Mouse (Mus musculus): ENCODE results near the gene Kif14.
A peak's percentile ranks its signal among the peaks of the same experiment; 100 is the strongest.

The Kif14 gene

DNA sequence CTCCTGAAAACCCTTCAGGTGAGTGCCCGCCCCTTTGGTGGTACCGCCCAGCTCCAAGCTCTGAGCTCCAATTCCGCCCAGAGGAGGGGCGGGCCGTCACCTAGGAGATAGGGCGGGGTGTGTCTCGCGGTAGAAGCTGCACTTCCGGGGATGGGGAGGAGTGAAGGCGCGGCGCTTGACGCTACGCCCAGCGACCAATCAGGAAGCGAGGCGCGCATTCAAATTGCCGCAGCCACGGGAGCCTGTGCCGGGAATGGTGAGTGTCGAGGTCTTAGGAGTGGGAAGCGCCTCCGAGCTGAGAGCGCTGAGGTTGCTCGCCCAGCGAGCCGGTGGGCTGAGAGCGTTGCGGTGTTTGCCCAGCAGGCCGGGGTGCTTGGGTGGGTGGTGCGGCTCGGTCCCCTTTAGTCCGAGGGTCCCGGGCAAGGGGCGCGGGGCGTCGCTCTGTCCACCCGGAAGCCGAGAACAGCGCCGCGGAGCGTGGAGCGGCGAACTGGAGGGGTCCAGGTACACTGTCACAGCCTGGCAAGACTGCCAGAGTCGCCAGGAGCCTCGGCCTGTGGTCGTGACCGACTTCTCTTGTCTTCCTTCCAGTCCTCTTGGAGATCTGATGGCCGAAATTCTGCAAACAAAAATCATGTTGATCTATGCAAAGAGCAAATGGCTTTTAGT lies at the start of gene Kif14:
TSS of gene Kif14 (plus strand) at position 201 of the 669 bp plus-strand sequence.
- peak; percentile 94 to 97 for DNase-seq (ENCODE audit: low spot score in 2 of 2)

DNA sequence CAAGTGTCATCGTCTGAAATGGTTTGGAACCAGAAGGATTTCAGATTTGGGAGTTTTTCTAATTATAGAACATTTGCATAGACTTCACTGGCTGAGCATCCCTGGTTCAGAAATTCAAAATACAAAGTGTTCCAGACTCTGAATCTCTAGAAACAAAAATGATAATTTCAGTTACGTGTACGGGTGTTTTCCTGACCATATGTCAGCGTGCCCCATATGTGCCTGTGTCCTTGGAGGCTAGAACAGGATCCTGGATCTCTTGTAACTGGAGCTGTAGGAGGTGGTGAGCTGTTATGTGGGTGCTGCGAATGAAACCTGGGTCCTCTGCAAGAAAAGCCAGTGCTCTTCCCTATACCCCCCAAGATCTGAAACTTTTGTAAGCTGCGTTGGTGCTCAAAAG lies 47.8 kb upstream of the Kif14 start:
- DNase-seq (ENCODE audit: low spot score in 2 of 2), result no peak

DNA sequence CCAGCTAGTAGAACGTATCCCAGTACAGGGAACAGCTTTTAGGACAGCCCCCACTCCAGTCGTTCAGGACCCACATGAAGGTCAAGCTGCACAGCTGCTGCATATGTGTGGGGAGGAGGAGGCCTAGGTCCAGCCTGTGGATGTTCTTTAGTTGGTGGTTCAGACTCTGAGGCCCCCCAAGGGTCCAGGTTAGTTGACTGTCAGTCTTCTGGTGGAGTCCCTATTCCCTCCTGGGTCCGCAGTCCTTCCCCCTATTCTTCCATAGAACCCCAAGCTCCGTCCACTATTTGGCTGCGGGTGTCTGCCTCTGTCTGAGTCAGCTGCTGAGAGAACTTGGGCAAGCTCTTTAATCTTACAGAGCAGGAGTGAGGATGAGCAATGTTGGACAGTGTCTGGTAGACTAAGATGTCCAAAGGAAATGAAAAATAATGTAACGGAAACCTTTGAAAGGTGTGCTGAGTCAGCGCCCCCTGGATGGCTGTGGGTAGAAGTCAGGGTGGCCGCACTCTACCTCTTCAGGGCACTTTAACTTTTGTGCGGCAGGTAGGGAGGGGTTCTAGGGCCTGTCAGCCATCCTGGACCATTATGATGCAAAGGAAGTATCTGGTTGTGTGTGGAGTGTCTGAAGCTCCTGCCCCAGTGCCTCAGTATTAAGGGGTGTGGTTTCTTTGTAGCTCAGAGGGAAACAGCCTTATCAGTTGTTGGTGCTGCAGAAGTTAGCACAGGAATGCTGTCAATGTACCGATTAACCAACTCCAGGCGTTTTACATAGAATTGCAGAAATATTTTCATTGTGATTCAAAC lies 38.8 kb upstream of the Kif14 start:
- peak; percentile 24 to 37 for DNase-seq (ENCODE audit: low spot score in 2 of 2)

DNA sequence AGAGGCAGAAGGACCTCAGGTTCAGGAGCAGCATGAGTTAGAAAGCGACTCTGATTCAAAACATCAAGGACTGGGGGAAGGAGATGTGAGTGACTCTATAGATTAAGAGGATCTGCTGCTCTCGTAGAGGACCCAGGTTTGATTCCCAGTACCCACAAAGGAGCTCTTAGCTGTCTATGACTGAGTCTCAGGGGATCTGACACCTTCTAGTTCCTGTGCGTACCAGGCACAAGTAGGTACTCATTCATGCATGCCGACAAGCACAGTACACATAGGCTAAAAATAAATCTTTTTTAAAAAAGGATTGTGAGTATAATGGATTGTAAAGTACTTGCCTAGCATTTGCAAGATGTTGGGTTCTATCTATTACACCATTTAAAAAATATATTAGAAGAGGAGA lies 37.2 kb upstream of the Kif14 start:
- no peak for DNase-seq (ENCODE audit: low spot score in 2 of 2)

DNA sequence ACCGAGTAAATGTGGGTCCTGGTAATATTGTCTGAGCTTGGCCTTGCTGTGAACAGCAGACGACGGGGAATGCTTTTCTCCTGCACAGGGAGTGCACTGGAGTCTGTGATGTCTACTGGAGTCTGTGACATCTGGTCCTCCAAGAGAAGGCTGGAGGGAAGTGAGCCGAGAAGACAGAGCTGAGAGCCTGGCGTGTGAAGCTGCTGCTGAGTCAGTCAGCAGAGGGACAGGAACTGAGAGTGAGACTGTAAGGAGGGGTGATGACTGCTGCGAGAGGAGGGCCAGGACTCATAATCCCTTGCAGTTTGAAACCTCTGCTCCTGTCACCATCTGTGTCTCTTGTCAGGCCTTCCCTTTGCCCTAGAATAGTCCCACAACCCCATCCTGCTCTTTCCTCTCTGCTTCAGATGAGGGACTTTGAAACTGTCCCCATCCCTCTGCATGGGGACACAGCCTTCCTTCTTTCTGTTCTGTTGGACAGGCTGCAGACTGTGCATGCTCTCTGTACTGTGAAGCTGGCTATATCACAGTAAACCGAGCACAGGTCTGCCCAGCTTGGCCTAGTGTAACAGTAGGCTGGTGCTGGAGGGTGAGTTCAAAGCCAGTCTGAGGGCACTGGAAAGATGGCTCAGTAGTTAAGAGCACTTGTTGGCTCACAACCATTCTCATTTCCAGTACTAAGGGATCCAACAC lies 35.9 kb upstream of the Kif14 start:
- DNase-seq (ENCODE audit: low spot score in 2 of 2), result no peak

DNA sequence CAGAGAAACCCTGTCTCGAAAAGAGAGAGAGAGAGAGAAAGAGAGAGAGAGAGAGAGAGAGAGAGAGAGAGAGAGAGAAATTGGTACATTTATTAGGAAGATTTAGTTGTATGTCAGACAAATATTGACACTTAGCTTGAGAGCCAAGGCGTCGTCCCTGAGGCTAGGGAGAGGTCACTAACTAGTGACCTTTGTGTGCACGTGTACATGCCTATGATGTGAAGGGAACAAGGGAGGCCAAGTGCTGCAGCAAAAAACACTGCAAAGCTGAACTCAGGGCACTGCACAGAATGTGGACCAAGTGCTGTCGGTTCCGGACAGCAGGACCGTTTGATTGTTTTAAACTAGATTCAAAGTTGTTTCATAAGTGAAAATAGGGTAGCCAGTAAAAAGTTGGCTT lies 25.4 kb upstream of the Kif14 start:
- no peak for DNase-seq (ENCODE audit: low spot score in 2 of 2)

DNA sequence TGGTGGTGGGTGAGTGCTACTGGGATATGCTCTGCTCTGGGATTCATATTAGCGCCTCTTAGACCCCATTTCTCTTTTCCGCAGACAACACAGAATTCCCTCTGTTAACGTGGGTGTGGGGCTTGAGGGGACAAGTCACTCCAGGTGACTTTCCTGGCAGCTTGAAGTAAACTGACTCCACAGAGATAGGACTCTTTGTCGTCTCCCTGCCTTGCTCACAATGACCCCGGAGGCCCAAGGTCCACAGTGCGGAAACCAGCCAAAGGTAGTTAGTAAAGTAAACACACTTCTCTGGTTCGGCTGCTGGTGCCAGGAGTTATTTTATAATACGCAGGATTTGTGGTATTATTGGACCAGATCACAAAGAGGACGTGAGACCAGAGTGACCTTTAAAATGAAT lies 23.3 kb upstream of the Kif14 start:
- DNase-seq (ENCODE audit: low spot score in 2 of 2), result no peak

DNA sequence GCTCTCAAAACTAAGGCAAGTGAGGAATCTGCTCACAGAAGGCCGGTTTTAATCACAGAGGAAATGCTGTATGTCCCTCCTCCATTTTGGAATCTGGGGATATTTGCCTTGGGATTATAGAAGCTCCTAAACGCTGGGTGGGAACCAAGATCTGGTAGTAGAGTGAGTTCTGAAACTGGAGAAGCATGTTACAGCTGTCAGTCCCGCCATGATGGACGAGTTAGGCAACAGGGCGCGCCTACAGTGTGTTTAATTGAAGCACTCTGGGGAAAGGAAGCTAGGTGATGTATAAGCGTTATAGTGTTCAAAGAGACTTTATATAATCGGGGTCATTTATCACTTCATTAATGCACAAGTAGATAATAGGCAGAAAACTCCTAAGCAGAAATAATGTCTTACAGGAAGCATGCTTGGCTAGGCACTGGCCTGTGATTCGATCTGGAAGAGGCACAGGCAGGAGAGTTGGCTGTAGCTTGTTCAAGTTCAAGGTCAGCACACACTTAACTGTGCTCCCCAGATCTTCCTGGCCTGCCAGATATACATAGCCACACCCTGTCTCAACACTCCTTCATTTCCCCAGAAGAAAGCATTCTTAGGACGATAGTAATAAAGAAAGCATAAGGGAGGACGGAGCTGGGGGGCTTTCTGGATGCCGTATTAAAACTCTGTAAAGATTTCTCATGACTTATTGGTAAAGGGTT lies 21.4 kb upstream of the Kif14 start:
- DNase-seq (ENCODE audit: low spot score in 2 of 2), result no peak

DNA sequence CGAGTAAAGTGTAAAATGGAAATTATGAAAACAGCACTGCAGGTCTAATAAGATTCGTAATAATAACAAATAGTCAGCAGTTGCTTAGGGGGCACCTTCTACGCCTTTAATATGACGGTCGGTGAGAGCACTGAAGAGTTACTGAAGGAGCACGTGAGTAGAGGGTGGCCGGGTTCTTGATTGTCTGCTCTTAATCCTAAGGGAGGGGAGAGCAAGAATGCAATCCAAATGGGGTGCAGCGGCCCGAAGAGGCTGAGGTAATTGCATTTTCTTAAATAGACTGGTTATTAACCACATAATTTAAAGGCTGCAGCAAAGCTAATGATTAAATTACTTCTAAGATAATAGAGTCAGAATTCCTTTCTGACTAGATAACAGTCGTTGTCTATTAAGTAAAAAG lies 19.2 kb upstream of the Kif14 start:
- no peak for DNase-seq (ENCODE audit: low spot score in 2 of 2)

DNA sequence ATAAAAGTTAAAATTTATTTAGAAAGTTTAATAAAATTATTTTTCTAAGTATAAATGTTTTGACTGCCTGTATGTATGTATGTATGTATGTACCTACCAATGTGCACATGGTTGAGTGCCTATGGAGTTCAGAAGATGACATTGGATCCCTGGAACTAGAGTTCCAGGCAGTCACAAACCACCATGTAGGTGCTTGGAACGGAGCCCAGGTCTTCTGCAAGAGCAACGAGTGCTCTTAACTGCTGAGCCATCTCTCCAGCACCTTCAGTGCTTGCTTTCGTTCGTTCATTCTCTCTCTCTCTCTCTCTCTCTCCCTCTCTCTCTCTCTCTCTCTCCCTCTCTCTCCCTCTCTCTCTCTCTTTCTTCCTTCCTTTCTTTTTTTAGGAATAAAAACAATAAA lies 18.8 kb upstream of the Kif14 start:
- DNase-seq (ENCODE audit: low spot score in 2 of 2), result no peak

DNA sequence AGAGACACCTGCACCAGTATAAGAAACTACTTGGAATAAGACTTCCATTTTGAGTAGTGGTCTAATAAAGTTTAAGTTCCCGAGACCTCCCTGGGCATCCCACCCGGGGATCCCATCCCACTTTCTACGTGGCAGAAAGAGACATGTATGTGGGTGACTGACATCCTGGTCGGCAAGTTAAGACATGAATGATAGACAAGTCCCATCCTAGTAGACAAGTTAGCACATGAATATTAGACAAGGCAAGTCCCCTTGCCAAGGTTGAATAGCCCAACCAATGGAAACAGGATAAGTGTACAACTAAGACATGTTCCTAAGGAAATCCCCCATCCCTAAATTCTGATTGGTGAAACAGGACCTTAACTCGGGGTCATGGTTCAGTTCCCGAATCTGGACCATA lies 16.6 kb upstream of the Kif14 start:
- no peak for DNase-seq (ENCODE audit: low spot score in 2 of 2)

DNA sequence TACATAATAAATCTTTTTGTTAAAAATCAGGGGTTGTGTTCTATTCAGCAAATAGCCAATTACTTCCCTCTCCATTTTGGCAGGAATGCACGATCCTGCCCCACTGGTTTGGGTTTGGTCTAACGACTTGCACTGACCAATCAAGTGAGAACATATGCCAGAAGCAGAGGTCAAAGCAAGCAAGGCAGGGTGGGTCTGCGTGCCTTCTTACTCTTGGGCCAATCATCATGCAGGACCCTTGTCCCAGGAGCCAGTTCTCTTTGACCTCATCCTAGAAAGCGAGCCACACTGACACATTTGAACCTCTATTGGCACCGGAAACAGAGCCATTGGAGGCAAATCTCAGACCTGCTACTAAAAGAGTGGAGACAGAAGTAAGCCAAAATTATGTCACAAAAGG lies 15.9 kb upstream of the Kif14 start:
- no peak for DNase-seq (ENCODE audit: low spot score in 2 of 2)

DNA sequence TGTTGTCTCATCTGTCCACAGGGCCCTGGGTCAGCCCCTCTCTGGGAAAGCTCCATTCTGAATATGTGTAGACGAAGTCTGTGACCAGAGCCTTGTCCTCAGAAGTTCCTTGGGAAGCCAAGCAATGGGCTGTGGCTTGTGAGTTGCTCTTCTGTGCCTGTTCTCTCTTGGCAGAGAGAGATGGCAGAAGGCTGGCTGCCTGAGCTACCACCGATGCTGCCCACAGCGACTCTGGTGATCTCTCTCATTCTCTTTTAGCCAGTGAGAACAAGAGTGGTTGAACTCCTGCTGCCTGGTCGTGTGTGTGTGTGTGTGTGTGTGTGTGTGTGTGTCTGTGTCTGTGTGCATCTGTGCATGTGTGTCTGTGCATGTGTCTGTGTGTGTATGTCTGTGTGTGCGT lies 13.7 kb upstream of the Kif14 start:
- DNase-seq (ENCODE audit: low spot score in 2 of 2), result no peak

DNA sequence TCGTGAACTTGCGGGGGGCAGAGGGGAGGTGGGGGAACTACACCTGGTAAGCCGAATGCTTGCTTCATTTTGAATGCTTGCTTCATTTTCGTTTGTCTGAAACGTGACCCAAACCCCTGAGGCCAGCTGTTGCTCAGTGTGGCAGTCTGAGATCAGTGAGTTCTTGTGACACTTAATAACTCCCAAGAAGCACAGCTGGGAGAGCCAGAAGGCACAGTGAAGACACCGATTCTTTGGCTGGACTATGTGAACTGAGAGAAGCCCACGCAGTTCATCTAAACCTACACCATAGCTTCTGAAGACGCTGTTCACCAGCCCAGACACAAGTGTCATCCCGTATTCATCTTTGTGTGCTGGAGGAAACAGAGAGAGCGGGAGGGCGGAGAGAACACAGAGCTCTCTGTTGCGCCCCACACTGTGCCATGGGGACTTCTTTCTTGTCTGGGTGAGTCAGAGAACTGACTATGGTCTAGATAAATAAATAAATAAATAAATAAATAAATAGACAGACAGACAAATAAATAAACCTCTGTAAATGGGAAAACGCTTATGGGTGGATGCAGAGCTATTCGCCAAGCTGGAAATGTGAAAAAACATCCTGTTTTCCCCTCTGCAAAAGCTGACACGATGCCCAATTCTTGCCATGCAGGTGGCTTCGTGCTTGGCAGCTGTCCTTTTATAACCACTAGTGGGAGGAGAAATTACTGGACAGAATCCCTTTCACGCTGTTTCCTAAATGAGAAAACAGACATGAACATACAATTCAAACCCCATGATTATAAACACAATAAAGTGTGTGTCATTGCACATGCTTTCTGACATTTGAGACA lies 10.2 kb upstream of the Kif14 start:
- DNase-seq (ENCODE audit: low spot score in 2 of 2), result no peak

DNA sequence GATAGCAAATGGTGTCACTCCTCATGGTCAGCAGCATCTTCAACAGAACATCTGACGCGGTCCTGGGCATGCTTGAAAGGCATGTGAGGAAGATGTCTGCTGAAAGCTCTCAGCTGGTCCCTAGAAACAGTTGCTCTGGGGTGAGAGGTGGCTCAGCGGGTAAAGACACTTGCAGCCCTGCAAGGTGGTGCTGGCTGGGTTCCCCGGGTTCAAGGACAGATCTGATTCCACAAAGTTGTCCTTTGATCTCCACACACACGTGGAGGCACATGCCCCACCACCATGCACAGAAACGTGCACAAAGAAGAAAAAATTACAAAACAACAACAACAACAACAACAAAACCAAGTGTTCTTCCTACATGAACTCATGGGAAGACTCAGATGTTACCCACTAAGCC lies 9.4 kb upstream of the Kif14 start:
- no peak for DNase-seq (ENCODE audit: low spot score in 2 of 2)

DNA sequence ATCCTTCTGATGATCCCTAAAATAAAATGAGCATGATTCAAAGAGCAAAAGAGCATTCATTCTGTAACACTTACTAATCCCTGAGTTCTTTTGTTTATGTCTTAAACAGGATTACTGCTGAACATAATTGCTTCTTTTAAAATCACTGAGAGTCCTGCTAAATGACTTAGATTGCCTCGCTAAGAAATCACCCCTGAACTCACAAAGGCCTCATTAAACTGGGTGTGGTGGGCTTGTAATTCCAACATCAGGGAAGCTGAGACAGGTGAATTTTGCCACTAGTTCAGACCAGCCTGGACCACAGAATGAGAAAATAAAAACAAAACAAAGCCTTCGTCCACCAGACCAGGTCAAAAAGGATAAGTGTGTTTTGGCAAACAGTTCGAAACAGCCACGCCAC lies 8.7 kb upstream of the Kif14 start:
- DNase-seq (ENCODE audit: low spot score in 2 of 2), result no peak

DNA sequence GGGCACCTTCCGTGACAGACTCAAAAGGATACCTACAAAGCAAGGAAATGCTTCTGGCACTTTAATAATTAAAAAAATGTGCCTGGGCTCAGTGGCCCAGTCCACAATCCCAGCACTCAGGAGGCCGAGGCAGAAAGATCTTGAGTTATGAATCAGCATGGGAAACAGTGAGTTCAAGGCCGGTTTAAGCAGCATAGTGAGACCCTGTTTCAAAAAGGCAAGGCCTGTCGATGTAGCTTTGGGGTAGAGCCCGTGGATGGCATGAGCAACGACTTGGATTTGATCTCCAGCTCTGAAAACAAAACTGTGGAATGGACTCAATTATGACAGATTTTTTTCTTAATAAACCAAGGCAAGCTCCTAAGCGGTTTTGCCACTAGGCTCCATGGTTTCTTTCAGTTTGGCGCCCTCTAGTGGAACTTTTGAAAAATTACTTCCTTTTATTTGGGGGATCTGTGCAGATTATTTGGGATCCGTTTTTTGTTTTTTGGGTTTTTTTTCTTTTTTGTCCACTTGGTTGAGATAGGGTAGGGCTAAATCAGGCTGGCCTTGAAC lies 7.4 kb upstream of the Kif14 start:
- no peak for DNase-seq (ENCODE audit: low spot score in 2 of 2)

DNA sequence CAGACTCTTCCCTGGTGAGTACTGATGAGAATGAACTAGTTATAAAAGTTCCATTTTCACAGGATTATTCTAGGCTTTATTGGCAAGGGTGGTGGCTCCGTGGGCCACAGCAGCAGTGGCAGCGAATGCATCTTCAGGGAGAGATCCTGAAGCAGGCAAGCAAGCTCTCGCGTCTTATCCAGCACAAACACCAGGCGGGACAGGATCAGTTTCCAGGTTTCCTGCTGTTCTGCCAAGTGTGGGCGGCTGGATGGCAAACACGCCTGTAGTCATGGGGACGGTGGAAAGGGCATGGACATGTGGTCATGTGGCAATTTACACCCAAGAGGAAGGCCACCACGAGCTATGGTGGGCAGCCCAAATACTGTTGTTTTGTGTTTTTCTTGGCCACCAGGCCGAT lies 3.7 kb upstream of the Kif14 start:
- DNase-seq (ENCODE audit: low spot score in 2 of 2), result no peak

DNA sequence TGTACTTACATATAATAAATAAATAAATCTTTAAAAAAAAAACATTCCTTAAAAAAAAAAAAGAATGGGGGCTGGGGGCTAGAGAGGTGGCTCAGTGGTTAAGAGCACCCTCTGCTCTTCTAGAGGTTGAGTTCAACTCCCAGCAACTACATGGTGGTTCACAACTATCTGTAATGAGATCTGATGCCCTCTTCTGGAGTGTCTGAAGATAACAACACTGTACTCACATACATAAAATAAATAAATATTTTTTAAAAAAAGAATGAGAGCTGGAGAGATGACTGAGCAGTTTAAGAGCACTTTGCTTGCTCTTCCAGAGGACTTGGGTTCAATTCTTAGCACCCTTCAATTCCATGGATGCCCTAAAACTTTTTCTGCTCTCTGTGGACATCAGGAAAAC lies 975 bp upstream of the Kif14 start:
- no peak for DNase-seq (ENCODE audit: low spot score in 2 of 2)

DNA sequence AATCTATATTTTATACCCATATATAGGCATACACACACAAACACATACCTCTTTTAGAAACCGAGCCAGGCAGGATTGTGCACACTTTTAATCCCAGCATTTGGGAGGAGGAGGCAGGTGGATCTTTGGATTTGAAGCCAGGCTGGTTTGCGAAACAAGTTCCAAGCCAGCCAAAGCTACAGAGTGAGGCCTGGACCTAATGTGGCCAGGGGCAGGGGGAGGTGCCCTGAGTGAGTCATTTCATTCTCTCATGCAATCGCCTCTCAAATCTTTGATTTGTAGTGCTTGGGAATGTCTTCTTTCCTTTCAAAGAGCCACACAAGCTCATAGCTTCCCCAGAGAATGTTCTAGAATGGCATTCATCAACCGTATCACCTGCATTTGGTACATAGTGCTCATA lies 3.3 kb downstream of the Kif14 start:
- DNase-seq (ENCODE audit: low spot score in 2 of 2), result no peak

DNA sequence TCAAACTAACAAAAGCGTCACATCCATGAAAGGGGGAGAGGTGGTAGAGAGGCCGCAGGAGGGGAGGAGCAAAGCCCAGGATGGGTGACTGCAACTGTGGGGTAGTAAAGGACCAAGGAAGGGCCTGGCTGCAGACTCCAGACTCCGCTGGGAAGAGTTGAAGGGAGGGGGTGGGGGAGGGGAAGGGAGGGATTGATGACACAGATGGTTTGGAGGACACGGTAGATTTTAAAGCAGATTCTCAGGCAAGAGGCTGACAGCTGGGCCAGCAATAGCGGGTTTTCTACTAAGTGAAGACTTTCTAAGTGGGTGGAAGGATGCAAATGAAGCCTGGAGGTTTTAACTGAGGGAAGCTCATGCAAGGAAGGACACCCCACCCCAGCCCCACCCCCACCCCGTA lies 4.3 kb downstream of the Kif14 start:
- DNase-seq (ENCODE audit: low spot score in 2 of 2), result no peak
